Mouse (Mus musculus): ENCODE results near the gene Hspb6. TPM values are rescaled to one million over a fixed set of nuclear protein-coding genes. Genes with fewer than 3 reads are reported as not detected.
A peak's percentile ranks its signal among the peaks of the same experiment; 100 is the strongest.

Hspb6 gene
- polyA plus RNA-seq, 1 experiment from 2014 or later: 50.6 TPM

GRCm38 (mm10) chr7:30592772-30593423 is 40.9 kb downstream of the Hspb6 start:
- H3K4me1 ChIP-seq (replicated peaks; ENCODE audit: control insufficient read depth, insufficient read depth, low read length): no peaks in the 10 kb centered on the region
- H3K9me3 ChIP-seq (ENCODE audit: control insufficient read depth): no peaks in the 10 kb centered on the region
- H3K4me2 ChIP-seq (replicated peaks; ENCODE audit: low read depth): no peak overlapping the region
- no peak overlapping the region for H3K4me3 ChIP-seq (ENCODE audit: low read depth, low read length)
- no peaks in the 10 kb centered on the region for H3K27me3 ChIP-seq (replicated peaks; ENCODE audit: control insufficient read depth, insufficient read depth, low read length)
- H3K36me3 ChIP-seq (ENCODE audit: control insufficient read depth, insufficient read depth): no peaks in the 10 kb centered on the region
- no peak overlapping the region for H3K27ac ChIP-seq (ENCODE audit: low read depth, low read length)
- no peak for ATAC-seq
- no peak overlapping the region for H3K9ac ChIP-seq (ENCODE audit: low read depth, low read length)
- no peak for TF ChIP-seq CTCF (IDR thresholded peaks at IDR 0.05; ENCODE audit: low read depth)
- WGBS: 58% methylated on average over 5 of the region's 5 CpGs

- no peaks in the 10 kb centered on the region for H3K36me3 ChIP-seq (ENCODE audit: control insufficient read depth, insufficient read depth)
- no peak overlapping the region for H3K4me3 ChIP-seq (ENCODE audit: low read depth, low read length)
- H3K27ac ChIP-seq (ENCODE audit: low read depth, low read length): no peak overlapping the region
- H3K4me2 ChIP-seq (replicated peaks; ENCODE audit: low read depth): no peak overlapping the region
- ATAC-seq: no peak
- no peak for TF ChIP-seq CTCF (IDR thresholded peaks at IDR 0.05; ENCODE audit: low read depth)
- H3K27me3 ChIP-seq (replicated peaks; ENCODE audit: control insufficient read depth, insufficient read depth, low read length): no peaks in the 10 kb centered on the region
- H3K4me1 ChIP-seq (replicated peaks; ENCODE audit: control insufficient read depth, insufficient read depth, low read length): no peaks in the 10 kb centered on the region
- H3K9me3 ChIP-seq (ENCODE audit: control insufficient read depth): no peaks in the 10 kb centered on the region
- H3K9ac ChIP-seq (ENCODE audit: low read depth, low read length): no peak overlapping the region
- WGBS: 63% methylated on average over 10 of the region's 10 CpGs
Measured at GRCm38 (mm10) chr7:30593579-30594509, 41.9 kb downstream of the Hspb6 start.

GRCm38 (mm10) chr7:30594510-30595024 is 42.6 kb downstream of the Hspb6 start:
- ATAC-seq: no peak
- no peaks in the 10 kb centered on the region for H3K9me3 ChIP-seq (ENCODE audit: control insufficient read depth)
- no peaks in the 10 kb centered on the region for H3K27me3 ChIP-seq (replicated peaks; ENCODE audit: control insufficient read depth, insufficient read depth, low read length)
- H3K27ac ChIP-seq (ENCODE audit: low read depth, low read length): no peak overlapping the region
- no peak overlapping the region for H3K4me3 ChIP-seq (ENCODE audit: low read depth, low read length)
- H3K36me3 ChIP-seq (ENCODE audit: control insufficient read depth, insufficient read depth): no peaks in the 10 kb centered on the region
- WGBS: 72% methylated on average over 4 of the region's 4 CpGs
- H3K4me2 ChIP-seq (replicated peaks; ENCODE audit: low read depth): no peak overlapping the region
- no peak for TF ChIP-seq CTCF (IDR thresholded peaks at IDR 0.05; ENCODE audit: low read depth)
- H3K9ac ChIP-seq (ENCODE audit: low read depth, low read length): no peak overlapping the region
- H3K4me1 ChIP-seq (replicated peaks; ENCODE audit: control insufficient read depth, insufficient read depth, low read length): no peaks in the 10 kb centered on the region

GRCm38 (mm10) chr7:30596093-30596492 is 44.1 kb downstream of the Hspb6 start:
- no peak for TF ChIP-seq CTCF (IDR thresholded peaks at IDR 0.05; ENCODE audit: low read depth)
- Histone ChIP-seq H3K9ac (ENCODE audit: low read depth, low read length) (no peak overlapping the region), H3K27ac (ENCODE audit: low read depth, low read length) (no peak overlapping the region), H3K4me3 (ENCODE audit: low read depth, low read length) (no peak overlapping the region), H3K4me1 (replicated peaks; ENCODE audit: control insufficient read depth, insufficient read depth, low read length) (no peaks in the 10 kb centered on the region), H3K9me3 (ENCODE audit: control insufficient read depth) (no peaks in the 10 kb centered on the region), H3K4me2 (replicated peaks; ENCODE audit: low read depth) (no peak overlapping the region), H3K27me3 (replicated peaks; ENCODE audit: control insufficient read depth, insufficient read depth, low read length) (no peaks in the 10 kb centered on the region), H3K36me3 (ENCODE audit: control insufficient read depth, insufficient read depth) (no peaks in the 10 kb centered on the region)
- 77% methylated on average over 5 of the region's 5 CpGs for whole genome bisulfite sequencing
- ATAC-seq: no peak

- no peak overlapping the region for H3K27ac ChIP-seq (ENCODE audit: low read depth, low read length)
- H3K9me3 ChIP-seq (ENCODE audit: control insufficient read depth): no peaks in the 10 kb centered on the region
- H3K4me1 ChIP-seq (replicated peaks; ENCODE audit: control insufficient read depth, insufficient read depth, low read length): no peaks in the 10 kb centered on the region
- H3K4me2 ChIP-seq (replicated peaks; ENCODE audit: low read depth): no peak overlapping the region
- TF ChIP-seq CTCF (IDR thresholded peaks at IDR 0.05; ENCODE audit: low read depth): no peak
- no peak overlapping the region for H3K4me3 ChIP-seq (ENCODE audit: low read depth, low read length)
- no peak for ATAC-seq
- 79% methylated on average over 5 of the region's 5 CpGs for WGBS
- H3K27me3 ChIP-seq (replicated peaks; ENCODE audit: control insufficient read depth, insufficient read depth, low read length): no peaks in the 10 kb centered on the region
- H3K9ac ChIP-seq (ENCODE audit: low read depth, low read length): no peak overlapping the region
- H3K36me3 ChIP-seq (ENCODE audit: control insufficient read depth, insufficient read depth): no peaks in the 10 kb centered on the region
Measured at GRCm38 (mm10) chr7:30596811-30597210, 44.8 kb downstream of the Hspb6 start.

- H3K36me3 ChIP-seq (ENCODE audit: control insufficient read depth, insufficient read depth): no peaks in the 10 kb centered on the region
- no peak within 1 kb of the TSS for H3K27ac ChIP-seq (ENCODE audit: low read depth, low read length)
- H3K9ac ChIP-seq (ENCODE audit: low read depth, low read length): no peak within 1 kb of the TSS
- no peaks in the 10 kb centered on the region for H3K4me1 ChIP-seq (replicated peaks; ENCODE audit: control insufficient read depth, insufficient read depth, low read length)
- no peaks in the 10 kb centered on the region for H3K9me3 ChIP-seq (ENCODE audit: control insufficient read depth)
- no peak for TF ChIP-seq CTCF (IDR thresholded peaks at IDR 0.05; ENCODE audit: low read depth)
- no peaks in the 10 kb centered on the region for H3K27me3 ChIP-seq (replicated peaks; ENCODE audit: control insufficient read depth, insufficient read depth, low read length)
- no peak within 1 kb of the TSS for H3K4me3 ChIP-seq (ENCODE audit: low read depth, low read length)
- no peak for ATAC-seq
- WGBS: 95% methylated on average over 12 of the region's 12 CpGs
- peak within 1 kb of the TSS; percentile 44 for H3K4me2 ChIP-seq (replicated peaks; ENCODE audit: low read depth)
Measured at GRCm38 (mm10) chr7:30598786-30599185, 46.8 kb downstream of the Hspb6 start, which contains the start of gene Zbtb32. TSS of gene Zbtb32 (minus strand) at chr7:30598909.
